Mouse (Mus musculus): ENCODE data around the gene Cdhr3.

The Cdhr3 gene

GRCm38 (mm10) chr12:33035089-33035718 is 57.5 kb downstream of the Cdhr3 start:
- in situ Hi-C loops (cut with MseI, MboI) = loop anchor here in 1 of 2 experiments (10.0 kb wide), 1 partner anchor 240 kb away; no protein-coding TSS in a partner anchor

DNA sequence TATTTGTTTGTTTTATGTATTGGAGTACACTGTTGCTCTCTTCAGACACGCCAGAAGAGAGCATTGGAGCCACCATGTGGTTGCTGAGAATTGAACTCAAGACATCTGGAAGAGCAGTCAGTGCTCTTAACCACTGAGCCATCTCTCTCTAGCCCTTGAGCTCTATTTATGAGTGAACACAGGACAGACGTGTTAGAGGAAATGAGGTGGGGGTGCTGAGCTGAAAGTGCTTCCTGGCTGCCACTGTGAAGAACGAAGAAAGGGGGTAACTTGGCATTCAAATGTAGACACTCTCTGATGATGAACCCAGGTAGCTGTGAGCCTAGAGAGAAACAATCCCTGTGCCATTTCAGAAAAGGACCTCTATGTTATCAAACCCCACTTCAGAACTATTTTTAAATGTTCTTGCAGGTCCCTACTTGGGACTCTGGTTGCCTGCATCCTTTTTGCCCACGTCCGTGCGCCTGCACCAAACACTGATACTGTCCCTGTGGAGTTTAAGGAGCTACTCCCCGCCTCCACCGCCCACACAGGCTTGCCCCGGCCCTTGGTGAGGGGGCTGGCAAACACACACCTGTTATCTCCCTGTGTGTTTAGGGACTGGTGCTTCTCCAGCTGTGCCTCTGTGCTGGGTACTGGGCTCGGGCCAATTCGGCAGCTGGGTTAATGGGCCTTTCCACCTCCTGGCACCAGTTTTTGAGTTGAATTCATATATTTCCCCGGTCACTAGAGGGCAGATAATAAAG is 58.2 kb downstream of the Cdhr3 start:
- in situ Hi-C loops (cut with MseI, MboI) = loop anchor here in 1 of 2 experiments (10.0 kb wide), 1 partner anchor 240 kb away; no protein-coding TSS in a partner anchor

DNA sequence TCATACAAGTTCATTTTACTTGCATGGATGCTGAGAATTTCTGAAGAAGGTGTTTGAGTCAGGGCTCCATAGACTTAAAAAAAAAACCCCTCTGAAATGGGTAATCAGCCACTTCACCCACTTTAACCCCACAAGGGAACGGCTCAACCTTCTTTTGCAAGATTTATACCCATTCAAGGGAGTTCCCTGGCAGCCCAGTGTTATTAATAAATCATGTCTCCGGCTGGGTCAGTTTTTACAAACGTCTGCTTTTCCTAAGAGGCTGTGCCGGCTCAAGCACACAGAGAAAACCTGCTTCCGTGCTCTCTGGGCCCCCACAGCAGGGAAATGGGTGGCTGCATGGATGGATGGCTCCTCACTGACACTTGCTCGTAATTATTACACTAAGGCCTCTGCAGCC is 59.5 kb downstream of the Cdhr3 start:
- in situ Hi-C loops (cut with MseI, MboI) = loop anchor here in 1 of 2 experiments (10.0 kb wide), 1 partner anchor 242 kb away; no protein-coding TSS in a partner anchor

DNA sequence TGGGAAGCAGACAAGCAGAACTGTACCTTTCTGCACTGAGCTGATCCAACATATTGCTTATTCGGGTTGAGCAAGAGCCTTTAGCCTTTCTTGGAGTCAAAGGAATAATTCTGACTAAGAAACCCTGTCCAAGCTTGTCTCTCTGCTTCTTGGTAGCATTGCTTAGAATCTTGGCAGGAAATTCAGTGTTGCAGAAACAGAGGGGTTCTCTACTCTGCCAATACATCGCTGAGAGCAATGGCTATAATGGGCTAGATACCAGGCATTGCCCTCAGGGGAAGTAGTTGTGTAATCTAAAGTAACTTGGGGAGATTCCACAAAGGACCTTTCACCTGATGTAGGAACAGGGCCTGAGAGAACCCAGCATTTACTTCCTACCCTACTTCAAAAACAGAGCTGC is 62.1 kb downstream of the Cdhr3 start:
- in situ Hi-C loops (cut with MseI, MboI) = loop anchor here in 1 of 2 experiments (10.0 kb wide), 1 partner anchor 244 kb away; no protein-coding TSS in a partner anchor

- in situ Hi-C loops (cut with MseI, MboI) = loop anchor here in 1 of 2 experiments (10.0 kb wide), 1 partner anchor 245 kb away; no protein-coding TSS in a partner anchor
Observed at GRCm38 (mm10) chr12:33030066-33030465, 62.6 kb downstream of the Cdhr3 start.

GRCm38 (mm10) chr12:33028708-33029107 is 64.0 kb downstream of the Cdhr3 start:
- in situ Hi-C loops (cut with MseI, MboI) = loop anchor here in 1 of 2 experiments (5.0 kb wide), 1 partner anchor 244 kb away; no protein-coding TSS in a partner anchor

DNA sequence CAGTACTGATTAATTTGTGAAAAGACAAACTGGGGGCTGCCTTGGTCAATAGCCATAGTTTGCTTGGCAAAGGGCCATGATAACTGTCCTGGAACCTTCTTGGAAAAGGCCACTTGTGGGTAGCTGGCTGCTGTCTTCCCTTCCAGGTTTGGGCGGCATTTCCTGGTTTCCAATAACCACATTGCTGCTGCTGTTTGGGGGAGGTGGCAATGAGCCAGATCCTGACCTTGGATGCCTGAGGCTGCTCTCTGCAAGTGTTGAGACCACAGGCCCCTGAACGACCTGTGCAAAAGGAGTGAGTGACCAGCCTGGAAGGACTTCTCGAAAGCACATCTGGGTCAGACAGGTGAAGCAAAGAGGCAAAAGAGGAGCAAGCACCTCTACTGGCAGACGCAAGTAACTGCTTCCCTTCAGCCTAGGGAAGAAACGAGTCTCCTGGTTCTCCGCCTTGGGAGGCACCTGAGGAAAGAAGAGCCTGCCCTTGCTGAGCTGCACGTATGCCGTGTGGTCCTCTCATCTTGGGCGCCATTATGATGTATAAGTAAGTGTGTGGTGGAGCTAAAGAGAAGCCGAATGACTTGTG is 64.5 kb downstream of the Cdhr3 start:
- in situ Hi-C loops (cut with MseI, MboI) = loop anchor here in 1 of 2 experiments (5.0 kb wide), 1 partner anchor 244 kb away; no protein-coding TSS in a partner anchor

- in situ Hi-C loops (cut with MseI, MboI) = loop anchor here in 1 of 2 experiments (5.0 kb wide), 1 partner anchor 245 kb away; no protein-coding TSS in a partner anchor
Observed at GRCm38 (mm10) chr12:33027093-33027492, 65.6 kb downstream of the Cdhr3 start.

DNA sequence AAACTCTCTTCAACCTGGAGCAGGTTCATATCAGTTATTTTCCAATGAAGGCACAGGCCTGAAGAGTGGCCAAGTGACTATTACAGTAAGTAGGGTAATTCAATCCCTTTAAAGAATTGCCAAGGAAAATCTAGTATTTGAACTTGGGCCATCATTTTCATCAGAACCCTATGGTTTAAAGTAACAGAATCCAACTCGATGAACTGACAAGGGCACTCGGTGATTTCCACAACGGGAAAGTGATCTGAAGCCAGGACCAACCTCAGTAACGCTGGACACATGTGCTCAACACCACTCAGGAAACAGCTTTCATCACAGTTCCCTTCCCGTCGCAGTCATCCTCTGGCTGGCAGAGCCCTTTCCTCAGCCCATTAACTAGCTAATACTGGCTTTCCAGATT is 68.2 kb downstream of the Cdhr3 start:
- in situ Hi-C loops (cut with MseI, MboI) = no loop called here

DNA sequence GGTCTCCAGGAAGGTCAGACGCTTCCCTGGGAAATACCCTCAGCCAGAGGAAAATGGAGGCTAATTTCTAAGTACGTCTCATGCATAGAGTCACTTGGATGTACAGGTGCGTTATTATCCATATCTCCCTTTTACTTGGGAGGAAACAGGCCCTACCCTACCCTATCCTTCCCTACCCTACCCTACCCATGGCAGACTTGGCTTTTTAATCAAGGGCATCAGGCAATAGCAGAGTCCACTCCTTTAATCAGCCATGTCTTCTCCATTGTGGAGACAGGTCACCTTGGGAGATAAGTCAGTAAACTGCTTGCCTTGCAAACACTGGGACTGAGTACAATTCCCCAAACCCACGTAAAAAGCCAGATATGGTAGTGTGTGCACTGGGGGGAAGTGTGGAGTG is 70.9 kb downstream of the Cdhr3 start:
- in situ Hi-C loops (cut with MseI, MboI) = no loop called here

- in situ Hi-C loops (cut with MseI, MboI) = no loop called here
Observed at GRCm38 (mm10) chr12:33021140-33021539, 71.5 kb downstream of the Cdhr3 start.

DNA sequence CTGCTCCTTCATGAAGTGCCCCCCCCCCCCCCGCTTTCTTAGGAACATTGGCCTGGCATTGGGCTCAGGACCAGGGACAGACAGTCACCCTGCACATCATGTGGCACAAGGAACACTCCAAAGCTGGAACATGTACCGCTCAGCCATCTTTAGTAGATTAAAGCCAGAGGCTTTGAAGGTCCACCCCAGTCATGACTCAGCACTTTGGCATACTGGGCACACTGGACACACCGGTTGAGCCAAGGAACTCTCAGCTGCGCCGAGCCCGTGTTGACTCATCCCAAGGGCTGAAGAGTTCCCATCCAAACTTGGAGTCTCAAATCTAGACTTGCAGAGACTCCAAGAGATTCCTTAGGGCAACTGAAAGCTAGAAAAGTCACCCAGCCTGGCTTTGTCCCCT is 72.7 kb downstream of the Cdhr3 start:
- in situ Hi-C loops (cut with MseI, MboI) = no loop called here

DNA sequence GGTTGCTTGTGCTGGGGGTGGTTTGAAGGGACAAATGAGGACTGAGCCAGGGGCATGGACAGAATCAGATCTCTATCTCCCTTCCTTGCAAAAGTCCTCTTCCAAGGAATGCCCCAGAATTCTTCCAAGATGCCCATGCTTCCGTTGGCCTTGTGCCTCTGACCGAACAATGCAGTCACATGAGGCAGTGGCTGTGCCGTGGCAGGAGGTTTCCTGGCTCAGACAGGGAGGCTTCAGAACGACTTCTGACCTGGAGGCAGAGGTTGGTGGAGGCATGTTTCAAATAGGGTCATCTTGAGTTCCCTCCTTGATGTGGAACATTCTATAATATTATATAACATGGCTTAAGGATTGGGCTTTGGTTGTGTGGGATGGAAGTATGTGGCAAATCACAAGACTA is 74.1 kb downstream of the Cdhr3 start:
- in situ Hi-C loops (cut with MseI, MboI) = loop anchor here in 1 of 2 experiments (10.0 kb wide), 1 partner anchor 94 kb away; no protein-coding TSS in a partner anchor

DNA sequence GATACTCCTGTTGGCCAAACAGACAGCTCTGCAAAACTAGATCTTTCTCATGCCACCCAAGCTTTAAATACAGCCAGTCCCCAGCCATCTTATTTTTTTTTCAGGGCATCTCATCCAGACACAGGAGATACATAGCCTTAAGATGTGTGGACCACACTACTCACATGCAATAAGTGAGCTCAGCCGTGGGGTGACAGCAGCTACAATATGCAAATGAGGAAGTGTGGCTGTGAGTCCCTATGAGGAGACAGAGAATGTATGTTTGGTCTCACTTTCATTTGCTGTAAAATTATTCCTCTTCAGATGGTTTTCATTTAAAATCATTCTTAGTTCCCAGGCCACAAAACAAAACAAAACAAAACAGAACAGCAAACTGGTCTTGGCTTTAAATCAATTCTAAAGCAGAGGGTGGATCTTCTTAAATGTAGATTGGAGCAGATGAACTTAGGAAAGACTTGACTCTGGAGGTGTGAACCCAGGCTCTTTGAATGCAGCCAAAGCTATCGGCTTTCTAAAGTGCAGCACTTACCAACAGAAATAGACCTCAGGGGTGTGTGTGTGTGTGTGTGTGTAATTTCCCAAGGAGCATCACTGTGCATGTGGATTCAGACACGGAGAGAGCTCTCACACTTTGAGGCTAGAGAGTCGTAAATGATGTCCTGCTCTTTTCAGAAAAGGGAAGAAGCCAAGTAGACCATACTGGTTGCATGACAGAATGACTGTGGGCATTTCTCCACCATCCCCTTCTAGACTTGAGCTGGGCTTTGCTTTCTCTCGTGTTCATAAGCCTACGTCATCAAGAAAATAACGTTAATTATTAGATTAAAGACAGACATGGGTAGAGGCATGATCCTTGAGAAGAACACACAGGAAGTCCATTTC is 75.6 kb downstream of the Cdhr3 start:
- in situ Hi-C loops (cut with MseI, MboI) = loop anchor here in 1 of 2 experiments (10.0 kb wide), 1 partner anchor 92 kb away; no protein-coding TSS in a partner anchor

- in situ Hi-C loops (cut with MseI, MboI) = loop anchor here in 1 of 2 experiments (10.0 kb wide), 1 partner anchor 90 kb away; no protein-coding TSS in a partner anchor
Observed at GRCm38 (mm10) chr12:33015103-33015502, 77.6 kb downstream of the Cdhr3 start.

DNA sequence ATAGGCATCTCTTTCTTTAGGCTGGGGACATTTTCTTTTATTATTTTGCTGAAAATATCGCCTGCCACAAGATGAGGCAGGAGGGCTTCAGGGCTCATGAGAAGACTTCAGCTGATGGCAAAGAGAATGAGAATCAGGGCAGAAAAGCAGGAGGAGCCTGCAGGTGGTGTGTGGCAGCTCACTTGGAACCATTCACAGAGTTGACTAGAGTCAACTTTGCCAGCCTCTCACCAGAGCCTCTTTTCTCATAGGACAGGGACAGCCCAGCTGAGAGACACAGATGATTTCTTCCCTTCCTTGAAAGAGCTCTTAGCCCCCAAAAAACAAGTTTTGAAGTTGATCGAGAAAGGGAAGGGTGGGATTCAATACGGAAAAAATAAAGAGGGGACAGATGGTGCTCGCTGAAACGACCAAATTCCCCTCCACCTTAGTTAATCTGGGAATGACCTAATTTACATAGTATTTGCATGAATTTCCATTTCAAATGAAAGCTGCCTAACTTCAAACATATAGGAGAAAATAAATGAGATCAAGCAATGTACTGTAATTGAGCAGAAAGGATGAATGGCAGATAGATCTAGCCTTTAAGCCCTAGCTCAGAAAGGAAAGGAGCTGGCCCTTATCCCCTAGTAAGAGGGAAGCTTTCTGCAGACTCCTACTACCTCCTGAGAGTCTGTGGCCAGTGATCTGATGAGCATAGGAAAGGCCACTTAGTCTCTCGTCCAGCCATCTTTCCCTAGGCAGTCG is 78.5 kb downstream of the Cdhr3 start:
- in situ Hi-C loops (cut with MseI, MboI) = loop anchor here in 1 of 2 experiments (10.0 kb wide), 1 partner anchor 89 kb away; no protein-coding TSS in a partner anchor

- in situ Hi-C loops (cut with MseI, MboI) = loop anchor here in 1 of 2 experiments (10.0 kb wide), 1 partner anchor 85 kb away; no protein-coding TSS in a partner anchor
Observed at GRCm38 (mm10) chr12:33010026-33010425, 82.6 kb downstream of the Cdhr3 start.

DNA sequence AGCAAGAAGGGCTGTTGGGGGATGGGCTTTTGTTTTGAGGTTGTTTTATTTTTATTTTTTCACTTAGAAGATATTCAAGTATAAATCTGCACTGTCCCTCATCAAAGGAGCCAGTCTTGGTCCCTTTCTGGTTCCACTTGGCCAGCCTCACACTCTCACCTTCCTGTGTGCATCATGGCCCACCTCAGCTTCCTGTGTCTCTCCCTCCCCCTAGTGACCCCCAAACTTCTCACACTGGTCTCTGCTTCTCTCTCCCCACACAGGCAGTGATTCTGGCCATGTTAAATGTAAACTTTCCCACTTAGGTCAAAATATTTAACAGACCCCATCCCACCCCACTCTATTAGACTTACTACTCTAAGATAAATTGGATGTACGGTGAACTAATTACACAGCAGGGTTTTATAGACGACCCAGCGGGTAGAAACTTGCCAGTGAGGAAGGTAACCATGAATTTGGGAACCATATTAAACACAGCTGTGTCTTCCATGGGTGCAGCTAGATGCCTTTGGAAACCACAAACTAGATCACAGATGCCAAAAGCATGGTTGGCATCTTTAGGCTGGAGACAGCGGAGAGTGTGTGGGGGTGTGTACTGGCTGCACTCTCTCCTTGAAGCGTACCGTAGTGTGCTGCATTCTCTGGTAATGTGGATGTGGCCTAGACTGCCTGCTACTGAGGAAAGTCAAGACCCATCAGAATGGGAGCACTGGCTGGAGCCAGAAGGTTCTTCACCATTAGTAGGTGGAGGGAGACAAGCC is 83.3 kb downstream of the Cdhr3 start:
- in situ Hi-C loops (cut with MseI, MboI) = loop anchor here in 1 of 2 experiments (5.0 kb wide), 1 partner anchor 97 kb away; no protein-coding TSS in a partner anchor

Data from mouse trophoblast stem cell (cell line).